Mouse (Mus musculus) heart, embryonic 12.5 days (tissue): ENCODE measurements around the gene Zdhhc12. TPM values are rescaled to one million over a fixed set of nuclear protein-coding genes. Genes with fewer than 3 reads are reported as not detected.
"Not testable (repeated sequence)": the region's sequence is repeated elsewhere in the genome, so short reads cannot be mapped to it uniquely, and the experiment has no call there.

Source experiments
- ATAC-seq: fragments of 200-750 bp; cut with Nextera tagmentation; 2 replicates; pipeline ENCODE4 v1.8.0; 2017; ENCODE audit warnings: moderate TSS enrichment, moderate library complexity; ENCODE audit not compliant: insufficient number of reproducible peaks, low FRiP score
- H3K27ac ChIP-seq: fragments of 300-500 bp; sonication (generic); 2 replicates; pipeline ENCODE4 v1.5.1; 2016; ENCODE audit warnings: mild to moderate bottlenecking, moderate library complexity; ENCODE audit not compliant: poor library complexity, severe bottlenecking
- H3K27me3 ChIP-seq: fragments of 300-500 bp; sonication (generic); replicated peaks from 2 replicates; pipeline ENCODE4 v1.6.1; 2016; ENCODE audit warnings: mild to moderate bottlenecking, moderate library complexity
- H3K36me3 ChIP-seq: fragments of 300-500 bp; sonication (generic); 2 replicates; pipeline ENCODE4 v1.6.1; 2016; ENCODE audit warnings: mild to moderate bottlenecking, moderate library complexity
- H3K4me1 ChIP-seq: fragments of 300-500 bp; sonication (generic); replicated peaks from 2 replicates; pipeline ENCODE4 v1.6.1; 2016; ENCODE audit warnings: mild to moderate bottlenecking
- H3K4me2 ChIP-seq: fragments of 300-500 bp; sonication (generic); 2 replicates; pipeline ENCODE4 v1.6.1; 2016; ENCODE audit warnings: mild to moderate bottlenecking, moderate library complexity
- H3K4me3 ChIP-seq: fragments of 300-500 bp; sonication (generic); 2 replicates; pipeline ENCODE4 v1.5.1; 2016; ENCODE audit warnings: mild to moderate bottlenecking
- H3K9ac ChIP-seq: fragments of 300-500 bp; sonication (generic); 2 replicates; pipeline ENCODE4 v1.6.1; 2016; ENCODE audit warnings: mild to moderate bottlenecking, moderate library complexity
- H3K9me3 ChIP-seq: fragments of 300-500 bp; sonication (generic); replicated peaks from 2 replicates; pipeline ENCODE4 v1.6.1; 2016; ENCODE audit warnings: mild to moderate bottlenecking, moderate library complexity
- WGBS: fragments of 180-500 bp; shearing (Covaris S2); methylation state at CpG from one replicate; pipeline ENCODE4 v1.1.7; 2016; 5-methylcytosine and 5-hydroxymethylcytosine counted together
- polyA plus RNA-seq: library from polyadenylated mRNA; unstranded; fragments of >200 nt; fragmentation: Nextera tagmentation; extraction: Ambion mirVana; gene quantifications from 2 replicates; pipeline ENCODE4 v1.2.1, GENCODE M21; 2016

Zdhhc12 gene
- polyA plus RNA-seq, 1 experiment from 2014 or later: 49.8 TPM

DNA sequence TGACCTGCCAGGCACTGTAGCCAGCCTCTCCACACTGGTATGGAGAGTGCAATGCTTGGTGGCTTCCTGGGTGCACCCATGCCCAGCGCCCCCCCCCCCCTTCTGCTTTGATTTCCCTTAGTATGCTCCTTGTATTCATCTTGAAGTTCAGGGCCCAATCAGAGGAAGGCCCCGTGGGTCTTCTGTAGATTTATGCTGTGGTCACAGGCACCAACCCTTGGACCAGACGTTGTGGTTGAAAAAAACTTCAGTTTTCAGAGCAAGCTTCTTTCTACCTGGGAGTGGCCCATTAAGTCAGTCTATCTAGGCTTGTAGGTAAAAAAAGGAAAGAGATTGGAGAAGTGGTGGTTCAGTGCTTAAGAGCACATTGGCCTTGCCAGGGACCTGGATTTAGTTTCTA lies 29.7 kb downstream of the Zdhhc12 start:
- Histone ChIP-seq H3K9ac (peak overlapping the region; percentile 78), H3K36me3 (peaks cover 9% of the 10 kb centered on the region), H3K4me3 (peak overlapping the region; percentile 65), H3K4me2 (peak overlapping the region; percentile 92), H3K4me1 (peaks cover 31% of the 10 kb centered on the region), H3K9me3 (no peaks in the 10 kb centered on the region), H3K27ac (peak overlapping the region; percentile 93), H3K27me3 (no peaks in the 10 kb centered on the region)
- no peak for ATAC-seq
- 17% methylated on average over 2 of the region's 3 CpGs for WGBS

- no peak for ATAC-seq
- peak overlapping the region; percentile 65 for H3K4me3 ChIP-seq
- peak overlapping the region; percentile 78 for H3K9ac ChIP-seq
- peak overlapping the region; percentile 93 for H3K27ac ChIP-seq
- no peaks in the 10 kb centered on the region for H3K27me3 ChIP-seq
- 6% methylated on average over 8 of the region's 8 CpGs for WGBS
- H3K4me2 ChIP-seq: peak overlapping the region; percentile 92
- H3K4me1 ChIP-seq: peaks cover 27% of the 10 kb centered on the region
- H3K36me3 ChIP-seq: peaks cover 4% of the 10 kb centered on the region
- no peaks in the 10 kb centered on the region for H3K9me3 ChIP-seq
Observed at GRCm38 (mm10) chr2:30063235-30063634, 30.2 kb downstream of the Zdhhc12 start.

DNA sequence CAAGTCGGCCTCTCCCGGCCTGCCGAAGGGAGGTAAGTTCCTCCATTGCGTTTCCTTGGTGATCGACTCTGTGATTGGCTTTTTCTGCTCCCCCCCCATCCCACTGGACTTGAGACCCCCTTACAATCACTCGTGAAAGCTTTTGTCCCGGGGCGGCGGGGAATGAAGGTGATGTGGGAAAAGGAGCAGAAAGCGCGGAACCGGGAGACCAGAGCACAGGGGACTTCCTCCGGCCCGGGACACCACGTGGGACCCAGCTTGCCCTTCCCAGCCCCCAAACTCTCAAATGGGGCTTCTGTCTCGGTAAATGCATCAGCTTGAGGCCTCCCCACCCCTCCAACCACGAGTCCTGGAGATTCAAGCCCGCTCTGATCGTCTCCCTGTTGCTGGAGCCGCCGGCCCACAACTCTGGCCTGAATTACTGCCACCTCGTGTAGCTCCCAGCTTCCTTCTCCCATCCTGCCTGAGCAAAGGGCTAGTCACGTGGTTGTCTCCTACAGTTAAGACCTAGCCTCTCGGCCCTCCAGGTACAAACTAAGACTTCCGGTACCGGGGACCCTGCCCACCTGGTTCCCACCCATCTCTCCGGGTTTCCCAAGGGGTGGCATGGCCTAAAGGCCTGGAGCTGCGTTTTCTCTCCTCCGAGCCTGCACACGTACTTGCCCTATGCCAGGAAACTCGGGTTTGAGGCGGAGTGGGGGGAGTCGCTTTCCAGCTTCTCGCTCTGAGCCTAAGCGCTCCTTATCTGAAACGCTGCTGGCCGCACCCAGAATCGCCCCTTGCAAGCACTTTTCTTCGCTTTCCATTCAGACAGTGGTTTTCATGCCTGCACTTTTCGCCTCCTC lies 31.0 kb downstream of the Zdhhc12 start:
- Histone ChIP-seq H3K27ac (peak overlapping the region; percentile 93), H3K27me3 (no peaks in the 10 kb centered on the region), H3K36me3 (no peaks in the 10 kb centered on the region), H3K9ac (peak overlapping the region; percentile 78), H3K4me1 (peaks cover 22% of the 10 kb centered on the region), H3K4me2 (peak overlapping the region; percentile 92), H3K4me3 (peak overlapping the region; percentile 65), H3K9me3 (no peaks in the 10 kb centered on the region)
- peak; percentile 29; the same call in 1 of the 2 replicates for ATAC-seq
- under 1% methylated on average over 40 of the region's 40 CpGs for WGBS

- Histone ChIP-seq H3K4me2 (peak overlapping the region; percentile 92), H3K9ac (peak overlapping the region; percentile 78), H3K27ac (peak overlapping the region; percentile 93), H3K27me3 (no peaks in the 10 kb centered on the region), H3K9me3 (no peaks in the 10 kb centered on the region), H3K36me3 (no peaks in the 10 kb centered on the region), H3K4me1 (peaks cover 26% of the 10 kb centered on the region), H3K4me3 (peak overlapping the region; percentile 65)
- WGBS: 7% methylated on average over 37 of the region's 37 CpGs
- peak; percentile 9; the same call in 1 of the 2 replicates for ATAC-seq
Observed at GRCm38 (mm10) chr2:30061215-30062166, 32.0 kb downstream of the Zdhhc12 start.

DNA sequence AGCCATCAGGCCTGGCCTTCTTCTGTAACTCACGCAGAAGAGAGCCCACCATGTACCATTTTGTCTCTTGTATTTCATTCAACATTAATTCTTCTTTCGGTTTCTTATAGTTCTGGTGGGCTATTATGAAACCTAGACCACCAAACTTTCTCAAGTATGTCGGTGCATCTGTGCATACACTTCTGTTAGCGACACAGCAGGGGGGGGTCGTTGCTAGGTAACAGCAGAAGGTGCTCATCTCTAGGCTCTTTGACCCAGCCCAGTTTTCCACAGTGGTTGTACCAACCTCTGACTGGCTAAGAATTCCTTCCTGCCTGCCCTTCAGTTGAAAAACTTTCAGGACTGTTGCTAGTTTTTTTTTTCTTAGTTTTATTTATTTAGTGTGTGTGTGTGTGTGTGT lies 35.0 kb downstream of the Zdhhc12 start:
- Histone ChIP-seq H3K9me3 (no peaks in the 10 kb centered on the region), H3K4me3 (no peak overlapping the region), H3K27ac (no peak overlapping the region), H3K4me1 (peaks cover 7% of the 10 kb centered on the region), H3K4me2 (no peak overlapping the region), H3K9ac (no peak overlapping the region), H3K36me3 (no peaks in the 10 kb centered on the region), H3K27me3 (no peaks in the 10 kb centered on the region)
- WGBS: 62% methylated on average over 5 of the region's 5 CpGs
- ATAC-seq: no peak

- Histone ChIP-seq H3K4me1 (0 out of 2 replicates have a peak, but pooled peaks cover 4% of the 10 kb centered on the region), H3K4me3 (no peak within 1 kb of the TSS), H3K27me3 (no peaks in the 10 kb centered on the region), H3K4me2 (no peak within 1 kb of the TSS), H3K27ac (no peak within 1 kb of the TSS), H3K9me3 (no peaks in the 10 kb centered on the region), H3K36me3 (no peaks in the 10 kb centered on the region), H3K9ac (no peak within 1 kb of the TSS)
- WGBS: 46% methylated on average over 12 of the region's 12 CpGs
- ATAC-seq: no peak
Observed at GRCm38 (mm10) chr2:30057223-30057904, 36.1 kb downstream of the Zdhhc12 start, which contains the start of gene Set. Set (plus strand) TSS chr2:30057378.

DNA sequence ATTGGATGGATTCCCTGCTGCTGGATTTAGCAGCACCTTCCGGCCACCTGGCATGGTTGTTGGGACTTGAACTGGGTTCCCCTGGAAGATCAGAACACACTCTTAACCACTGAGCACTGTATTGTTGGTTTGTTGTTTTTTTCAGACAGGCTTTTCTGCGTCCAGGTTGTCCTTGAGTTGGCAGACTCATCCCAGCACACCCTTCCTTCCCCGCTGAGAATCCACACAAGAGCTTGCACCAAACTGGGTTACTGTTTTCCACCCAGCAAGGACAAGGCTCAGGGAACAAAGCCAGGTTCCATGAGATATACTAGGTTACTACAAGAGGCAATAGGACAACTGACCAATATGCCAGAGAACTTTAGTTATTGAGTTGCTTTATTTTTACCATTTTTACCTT lies 36.7 kb downstream of the Zdhhc12 start:
- 0 out of 2 replicates have a peak, but pooled peaks cover 4% of the 10 kb centered on the region for H3K4me1 ChIP-seq
- H3K4me3 ChIP-seq: no peak overlapping the region
- H3K9ac ChIP-seq: no peak overlapping the region
- H3K27me3 ChIP-seq: no peaks in the 10 kb centered on the region
- no peaks in the 10 kb centered on the region for H3K36me3 ChIP-seq
- no peak overlapping the region for H3K4me2 ChIP-seq
- 81% methylated on average over 3 of the region's 3 CpGs for WGBS
- no peak for ATAC-seq
- H3K9me3 ChIP-seq: no peaks in the 10 kb centered on the region
- H3K27ac ChIP-seq: no peak overlapping the region

DNA sequence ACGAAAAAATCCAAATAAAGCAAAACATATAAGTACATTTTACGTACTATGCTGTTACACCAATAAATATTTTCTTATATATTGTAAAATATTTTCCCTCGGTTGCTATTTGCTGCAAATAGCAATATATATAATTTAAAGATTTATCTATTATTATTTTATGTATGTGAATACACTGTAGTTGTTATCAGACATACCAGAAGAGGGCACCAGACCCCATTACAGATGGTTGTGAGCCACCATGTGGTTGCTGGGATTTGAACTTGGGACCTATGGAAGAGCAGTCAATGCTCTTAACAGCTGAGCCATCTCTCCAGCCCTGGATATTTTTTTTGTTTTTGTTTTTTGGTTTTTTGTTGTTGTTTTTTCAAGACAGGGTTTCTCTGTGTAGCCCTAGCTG lies 38.1 kb downstream of the Zdhhc12 start:
- WGBS: 94% methylated on average over 3 of the region's 3 CpGs
- not testable (repeated sequence) for H3K9me3 ChIP-seq, H3K36me3 ChIP-seq, H3K4me3 ChIP-seq, H3K27me3 ChIP-seq, ATAC-seq, H3K27ac ChIP-seq, H3K4me1 ChIP-seq, H3K4me2 ChIP-seq, H3K9ac ChIP-seq

DNA sequence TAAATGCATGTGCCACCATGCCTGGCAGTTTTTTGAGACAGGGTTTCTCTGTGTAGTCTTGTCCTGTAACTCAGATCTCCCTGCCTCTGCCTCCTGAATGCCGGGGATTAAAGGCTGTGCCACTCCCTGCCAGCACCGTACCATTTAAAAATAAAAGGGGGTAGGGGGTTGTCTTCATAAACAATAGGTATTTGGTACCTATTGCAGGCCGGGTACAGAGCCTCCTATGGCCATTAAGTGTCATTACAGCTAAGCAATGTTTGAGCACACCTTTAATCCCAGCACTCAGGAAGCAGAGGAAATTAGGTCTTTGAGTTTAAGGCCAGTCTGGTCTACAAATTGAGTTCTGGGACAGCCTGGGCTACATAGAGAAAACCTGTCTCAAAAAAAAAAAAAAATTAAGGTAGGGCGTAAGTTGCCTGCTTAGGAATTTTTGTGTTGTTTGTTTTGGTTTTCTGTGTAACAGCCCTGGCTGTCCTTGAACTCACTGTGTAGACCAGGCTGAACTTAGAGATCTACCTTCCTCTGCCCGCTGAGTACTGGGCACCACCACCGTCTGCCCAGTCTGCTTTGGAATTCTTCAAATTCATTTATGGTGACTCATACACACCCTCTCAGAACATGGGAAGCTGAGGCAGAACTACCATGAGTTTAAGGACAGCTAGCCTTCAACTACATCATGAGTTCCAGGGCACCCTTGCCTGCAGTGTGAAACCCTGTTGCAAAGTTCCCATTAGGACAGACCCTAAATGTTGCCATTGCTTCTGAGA lies 41.3 kb downstream of the Zdhhc12 start:
- H3K9ac ChIP-seq: no peak overlapping the region
- 0 out of 2 replicates have a peak, but pooled peaks cover 5% of the 10 kb centered on the region for H3K4me1 ChIP-seq
- no peak for ATAC-seq
- 37% methylated on average over 6 of the region's 6 CpGs for WGBS
- no peak overlapping the region for H3K27ac ChIP-seq
- no peaks in the 10 kb centered on the region for H3K9me3 ChIP-seq
- no peak overlapping the region for H3K4me2 ChIP-seq
- H3K27me3 ChIP-seq: no peaks in the 10 kb centered on the region
- H3K4me3 ChIP-seq: no peak overlapping the region
- H3K36me3 ChIP-seq: no peaks in the 10 kb centered on the region

DNA sequence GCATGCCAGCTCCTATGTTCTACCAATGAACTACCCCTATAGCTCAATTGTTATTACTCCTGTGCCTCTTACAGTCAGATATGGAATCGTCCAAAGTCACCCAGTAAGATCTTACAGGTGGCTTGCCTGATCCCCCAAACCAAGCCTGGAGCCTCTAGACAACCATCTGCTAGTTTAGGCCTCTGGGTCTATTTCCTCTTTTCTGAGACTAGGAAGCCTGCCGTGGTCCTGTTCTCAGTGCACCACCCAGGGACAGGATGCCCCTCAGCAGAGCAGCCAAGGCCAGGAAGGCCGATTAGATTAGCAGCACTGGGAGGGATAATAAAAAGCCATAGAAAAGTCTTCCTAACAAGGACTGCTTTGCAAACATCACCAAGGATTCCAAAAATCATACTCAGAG lies 43.6 kb downstream of the Zdhhc12 start:
- Histone ChIP-seq H3K9ac (no peak overlapping the region), H3K4me3 (no peak overlapping the region), H3K36me3 (peaks cover 8% of the 10 kb centered on the region; the same call in 1 of the 2 replicates), H3K27ac (peak overlapping the region; percentile 74), H3K9me3 (no peaks in the 10 kb centered on the region), H3K4me2 (no peak overlapping the region), H3K27me3 (no peaks in the 10 kb centered on the region), H3K4me1 (0 out of 2 replicates have a peak, but pooled peaks cover 4% of the 10 kb centered on the region)
- WGBS: 64% methylated on average over 3 of the region's 3 CpGs
- ATAC-seq: no peak
